Mouse (Mus musculus): ENCODE measurements at regions not wholly inside any gene's neighbourhood (a gene's known extent, or its start where the extent isn't known, plus 50 kb on each side); places are given as distances from the start of the nearest gene placed in this dataset.

DNA sequence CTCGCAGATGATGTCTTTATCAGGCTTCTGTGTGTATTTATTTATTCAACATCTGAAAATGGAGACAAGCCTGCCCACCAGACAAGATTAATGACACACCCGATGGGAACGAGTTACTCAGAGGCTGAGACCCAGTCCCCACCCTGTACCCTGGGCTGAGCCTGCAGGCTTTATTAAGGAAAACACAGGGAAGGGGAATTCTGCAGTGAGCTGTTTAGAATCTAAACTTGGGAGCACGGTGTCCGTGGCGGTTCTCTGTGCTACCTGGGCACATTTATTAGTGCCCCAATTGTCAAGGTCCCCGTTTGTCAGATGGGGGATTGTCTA lies 298.4 kb downstream of the Cdh26 start:
- TF ChIP-seq CTCF (IDR thresholded peaks at IDR 0.05; ENCODE audit: borderline replicate concordance, insufficient read depth, low read length) = no peak
- no peak for TF ChIP-seq POLR2A (IDR thresholded peaks at IDR 0.05; ENCODE audit: low read depth, low read length)

All from embryonic fibroblast, embryonic 13.5 days (primary cell).